Mouse (Mus musculus): Measurements from ENCODE around the gene Ifna14.
"Not testable (repeated sequence)": the region's sequence is repeated elsewhere in the genome, so short reads cannot be mapped to it uniquely, and the experiment has no call there.

Ifna14 gene

DNA sequence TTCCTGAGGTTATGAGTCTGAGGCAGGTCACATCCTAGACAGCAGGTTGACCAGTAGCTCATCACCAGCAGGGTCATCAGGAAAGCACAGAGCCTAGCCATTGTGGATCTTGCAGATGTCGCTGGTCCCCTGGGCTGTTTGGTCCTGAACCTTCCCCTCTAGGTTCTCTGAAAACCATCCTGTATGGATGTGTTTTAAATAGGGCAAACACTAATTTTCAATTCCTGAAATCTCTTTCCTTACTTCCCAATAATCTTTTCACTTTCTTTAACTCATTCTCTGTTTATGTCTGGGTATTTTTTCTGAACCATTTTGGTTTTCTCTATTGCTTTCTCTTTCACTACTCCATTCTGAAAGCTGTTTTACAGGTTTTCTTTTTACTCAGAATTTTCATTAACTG, at the start of gene Ifna14:
Gene Ifna14, minus strand, starts transcription at position 101 of the 400 bp plus-strand sequence.
- ATAC-seq (ENCODE audit: insufficient number of reproducible peaks, low FRiP score, low TSS enrichment) = no peak

- ATAC-seq (ENCODE audit: insufficient number of reproducible peaks, low FRiP score, low TSS enrichment) = no peak
Observed at GRCm38 (mm10) chr4:88603276-88603675, 31.7 kb upstream of the Ifna14 start, which contains the start of gene Ifna12. TSS of gene Ifna12 (minus strand) at chr4:88603376.

DNA sequence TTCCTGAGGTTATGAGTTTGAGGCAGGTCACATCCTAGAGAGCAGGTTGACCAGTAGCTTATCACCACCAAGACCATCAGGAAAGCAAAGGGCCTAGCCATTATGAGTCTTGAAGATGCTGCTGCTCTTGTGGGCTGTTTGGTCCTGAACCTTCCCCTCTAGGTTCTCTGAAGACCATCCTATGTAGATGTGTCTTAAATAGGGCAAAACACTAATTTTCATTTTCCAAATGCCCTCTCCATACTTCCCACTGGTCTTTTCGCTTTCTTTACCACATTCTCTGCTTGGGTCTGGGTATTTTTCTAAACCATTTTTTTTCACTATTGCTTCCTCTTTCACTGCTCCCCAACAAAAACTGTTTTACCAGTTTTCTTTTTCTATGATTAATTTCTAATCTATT, 20.7 kb upstream of the Ifna14 start, which contains the start of gene Ifna9:
Gene Ifna9, minus strand, starts transcription at position 101 of the 400 bp plus-strand sequence.
- no peak for ATAC-seq (ENCODE audit: insufficient number of reproducible peaks, low FRiP score, low TSS enrichment)

- peak; percentile 100 for ATAC-seq (ENCODE audit: insufficient number of reproducible peaks, low FRiP score, low TSS enrichment)
Observed at GRCm38 (mm10) chr4:88561791-88562190, 9.8 kb downstream of the Ifna14 start.

DNA sequence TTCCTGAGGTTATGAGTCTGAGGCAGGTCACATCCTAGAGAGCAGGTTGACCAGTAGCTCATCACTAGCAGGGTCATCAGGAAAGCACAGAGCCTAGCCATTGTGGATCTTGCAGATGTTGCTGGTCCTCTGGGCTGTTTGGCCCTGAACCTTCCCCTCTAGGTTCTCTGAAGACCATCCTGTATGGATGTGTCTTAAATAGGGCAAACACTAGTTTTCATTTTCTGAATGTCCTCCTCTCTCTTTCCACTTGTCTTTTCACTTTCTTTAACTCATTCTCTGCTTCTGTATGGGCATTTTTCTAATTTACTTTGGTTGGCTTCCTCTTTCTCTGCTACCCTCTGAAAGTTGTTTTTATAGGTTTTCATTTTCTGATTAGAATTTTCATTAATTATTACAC, 13.5 kb downstream of the Ifna14 start, which contains the start of gene Ifna15:
Gene Ifna15, minus strand, starts transcription at position 101 of the 400 bp plus-strand sequence.
- ATAC-seq (ENCODE audit: insufficient number of reproducible peaks, low FRiP score, low TSS enrichment) = not testable (repeated sequence)

- peak; percentile 83 for ATAC-seq (ENCODE audit: insufficient number of reproducible peaks, low FRiP score, low TSS enrichment)
Observed at GRCm38 (mm10) chr4:88550161-88550945, 21.2 kb downstream of the Ifna14 start.

DNA sequence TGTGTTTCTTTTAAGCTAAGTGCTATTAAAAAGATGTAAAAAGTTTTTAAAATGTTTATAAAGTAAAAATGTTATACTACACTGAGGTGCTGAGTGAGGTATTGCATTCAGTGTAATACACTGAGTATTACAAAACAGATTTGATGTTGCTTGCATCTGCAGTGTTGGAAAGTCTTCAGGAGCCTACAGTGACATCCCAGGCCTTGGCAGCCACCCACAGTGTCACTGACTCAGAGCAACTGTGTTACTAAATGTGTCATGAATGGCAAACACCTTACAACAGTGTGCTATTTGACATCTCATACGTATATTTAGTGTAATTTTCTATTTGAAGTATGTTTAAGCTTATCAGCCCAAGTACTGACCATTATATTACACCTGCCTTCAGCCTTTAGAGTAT, 23.6 kb downstream of the Ifna14 start:
- ATAC-seq (ENCODE audit: insufficient number of reproducible peaks, low FRiP score, low TSS enrichment) = no peak

GRCm38 (mm10) chr4:88543649-88544234, 27.9 kb downstream of the Ifna14 start:
- ATAC-seq (ENCODE audit: insufficient number of reproducible peaks, low FRiP score, low TSS enrichment) = peak; percentile 78

GRCm38 (mm10) chr4:88537328-88537727, 34.3 kb downstream of the Ifna14 start:
- ATAC-seq (ENCODE audit: insufficient number of reproducible peaks, low FRiP score, low TSS enrichment) = no peak

GRCm38 (mm10) chr4:88536640-88537039, 35.0 kb downstream of the Ifna14 start:
- ATAC-seq (ENCODE audit: insufficient number of reproducible peaks, low FRiP score, low TSS enrichment) = no peak

DNA sequence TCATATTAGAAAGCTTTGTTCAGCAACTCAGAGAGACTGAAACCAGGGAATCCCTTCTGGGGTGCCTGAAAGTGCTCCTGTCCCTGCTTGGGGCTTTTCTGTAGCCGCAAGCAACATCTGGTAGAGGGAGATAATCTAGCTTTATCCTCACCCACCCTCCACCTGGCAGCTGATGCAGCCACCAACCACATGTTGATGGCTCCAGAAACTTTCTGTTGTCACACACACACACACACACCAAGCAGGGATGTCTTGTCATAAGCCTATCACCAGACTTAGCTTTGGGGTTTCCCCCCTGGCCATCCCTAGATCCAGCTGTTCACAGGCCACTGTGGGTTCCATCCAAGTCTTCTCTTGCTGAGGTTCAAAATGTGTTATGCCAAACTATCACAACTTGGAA, 35.9 kb downstream of the Ifna14 start:
- ATAC-seq (ENCODE audit: insufficient number of reproducible peaks, low FRiP score, low TSS enrichment) = no peak

DNA sequence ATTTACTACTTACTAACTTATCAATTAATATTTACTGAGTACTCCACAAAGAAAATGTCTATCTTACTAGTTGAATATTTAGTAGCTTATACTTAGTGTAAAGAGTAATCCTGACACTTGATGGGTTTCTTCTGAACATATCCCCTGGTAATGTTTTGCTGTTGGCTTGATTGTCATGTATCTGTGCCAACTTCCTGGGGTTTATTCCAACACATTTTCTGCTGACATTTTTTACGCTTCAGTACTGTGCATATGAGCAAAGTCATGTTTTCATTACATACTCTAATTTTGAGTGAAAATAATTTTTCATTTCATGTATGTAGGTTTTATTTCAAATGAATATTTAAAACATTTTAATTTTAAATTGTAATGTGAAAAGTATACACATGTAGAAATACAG, 36.7 kb downstream of the Ifna14 start:
- ATAC-seq (ENCODE audit: insufficient number of reproducible peaks, low FRiP score, low TSS enrichment) = no peak

DNA sequence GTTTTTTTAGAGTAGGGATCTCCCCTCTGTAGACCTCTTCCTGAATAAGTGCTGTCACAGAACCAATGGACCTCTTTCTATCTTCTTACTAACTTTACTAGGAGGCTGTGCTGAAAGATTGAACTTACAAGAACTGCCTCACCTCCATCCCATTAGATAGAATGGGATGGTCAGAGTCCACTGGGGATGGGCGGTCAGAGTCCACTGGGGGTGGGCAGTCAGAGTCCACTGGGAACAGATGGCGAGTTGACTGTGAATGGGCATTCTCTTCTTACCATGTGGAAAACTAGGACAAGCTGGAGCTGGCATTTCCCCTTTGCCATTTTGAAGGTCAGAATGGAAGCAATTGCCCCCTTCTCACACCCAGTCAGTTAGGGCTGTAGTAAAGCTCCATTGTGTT, 38.1 kb downstream of the Ifna14 start:
- ATAC-seq (ENCODE audit: insufficient number of reproducible peaks, low FRiP score, low TSS enrichment) = no peak

- no peak for ATAC-seq (ENCODE audit: insufficient number of reproducible peaks, low FRiP score, low TSS enrichment)
Observed at GRCm38 (mm10) chr4:88530892-88531291, 40.7 kb downstream of the Ifna14 start.

DNA sequence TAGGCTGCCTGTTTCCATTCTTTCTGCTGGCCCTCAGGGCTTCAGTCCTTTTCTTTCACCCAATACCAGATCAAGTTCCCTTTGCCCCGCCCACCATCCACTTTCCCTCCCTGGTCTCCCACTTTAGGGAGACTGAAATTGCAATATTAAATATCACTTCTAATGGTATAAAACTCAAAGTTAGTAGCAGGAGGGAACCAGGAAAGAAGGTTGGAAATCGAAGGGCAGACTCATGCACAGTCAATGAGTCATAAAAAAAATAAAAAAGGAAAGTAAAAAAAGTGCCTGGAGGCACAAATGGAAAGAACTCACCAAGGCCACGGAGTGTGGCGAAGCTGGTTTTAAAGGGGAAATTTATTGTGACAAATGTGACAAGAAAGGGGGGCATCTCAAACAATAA, 41.3 kb downstream of the Ifna14 start:
- no peak for ATAC-seq (ENCODE audit: insufficient number of reproducible peaks, low FRiP score, low TSS enrichment)

- ATAC-seq (ENCODE audit: insufficient number of reproducible peaks, low FRiP score, low TSS enrichment) = no peak
Observed at GRCm38 (mm10) chr4:88526379-88527049, 45.1 kb downstream of the Ifna14 start.

GRCm38 (mm10) chr4:88525393-88525792, 46.2 kb downstream of the Ifna14 start:
- ATAC-seq (ENCODE audit: insufficient number of reproducible peaks, low FRiP score, low TSS enrichment) = no peak

DNA sequence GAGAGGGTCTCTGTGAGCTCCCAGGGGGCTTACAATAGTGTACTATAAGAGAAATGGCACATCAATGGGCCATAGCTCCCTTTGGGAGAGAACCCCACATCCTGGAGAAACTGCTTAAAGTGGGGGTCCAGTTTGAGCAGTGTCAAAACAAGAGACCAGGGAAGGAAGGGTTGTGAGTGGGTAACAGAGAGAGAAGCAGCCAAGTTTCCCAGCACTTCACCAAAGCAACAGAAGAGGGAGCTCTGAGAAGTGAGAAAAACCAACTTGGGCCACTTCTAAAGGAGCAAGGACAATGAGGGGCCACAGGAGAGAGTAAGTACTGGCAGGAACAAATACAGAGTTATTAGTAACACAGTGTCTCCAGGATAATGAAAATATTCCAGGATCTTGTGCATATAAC, 48.4 kb downstream of the Ifna14 start:
- ATAC-seq (ENCODE audit: insufficient number of reproducible peaks, low FRiP score, low TSS enrichment) = no peak; the same call in 1 of the 2 replicates

- no peak for ATAC-seq (ENCODE audit: insufficient number of reproducible peaks, low FRiP score, low TSS enrichment)
Observed at GRCm38 (mm10) chr4:88522674-88523073, 48.9 kb downstream of the Ifna14 start, which contains the start of gene Ifnb1. TSS of gene Ifnb1 (minus strand) at chr4:88522774.
